Mouse (Mus musculus) left cerebral cortex, postnatal 25 days (tissue): ENCODE data around the gene Zp3r. TPM values are rescaled to one million over a fixed set of nuclear protein-coding genes. Genes with fewer than 3 reads are reported as not detected.

ENCODE experiments used
- total RNA-seq, 2 experiments: library from RNA; stranded (reverse); gene quantifications; 2 replicates each; pipeline ENCODE4 v1.2.3; 2021

The Zp3r gene
- total RNA-seq, 2 experiments from 2014 or later, result not detected

Other genes with a start within 250 kb of the Zp3r start
- gene Cd55b, start 206.6 kb downstream of the Zp3r start, total RNA-seq, result not detected
- gene Cd55, start 166.9 kb downstream of the Zp3r start, total RNA-seq, result 1 to 10 TPM; 6.1 to 6.6 TPM
- gene C4bp, start 32.0 kb upstream of the Zp3r start, total RNA-seq, result not detected
- not detected for gene Gm29427, start 86.2 kb upstream of the Zp3r start, total RNA-seq
- gene Yod1, start 87.7 kb upstream of the Zp3r start, total RNA-seq, result 10 to 100 TPM; 16.2 to 16.9 TPM
- 10 to 100 TPM; 37.6 to 48.4 TPM for gene Pfkfb2, start 99.6 kb upstream of the Zp3r start, total RNA-seq
- 1 to 10 TPM; 1.8 TPM for gene AA986860, start 102.4 kb upstream of the Zp3r start, total RNA-seq
- gene Fcamr, start 171.3 kb upstream of the Zp3r start, total RNA-seq, result not detected
- gene Pigr, start 197.1 kb upstream of the Zp3r start, total RNA-seq, result not detected
- not detected for gene Fcmr, start 236.0 kb upstream of the Zp3r start, total RNA-seq